9 mouse cellular contexts compared by ENCODE assay signal in the genomic region with DNA sequence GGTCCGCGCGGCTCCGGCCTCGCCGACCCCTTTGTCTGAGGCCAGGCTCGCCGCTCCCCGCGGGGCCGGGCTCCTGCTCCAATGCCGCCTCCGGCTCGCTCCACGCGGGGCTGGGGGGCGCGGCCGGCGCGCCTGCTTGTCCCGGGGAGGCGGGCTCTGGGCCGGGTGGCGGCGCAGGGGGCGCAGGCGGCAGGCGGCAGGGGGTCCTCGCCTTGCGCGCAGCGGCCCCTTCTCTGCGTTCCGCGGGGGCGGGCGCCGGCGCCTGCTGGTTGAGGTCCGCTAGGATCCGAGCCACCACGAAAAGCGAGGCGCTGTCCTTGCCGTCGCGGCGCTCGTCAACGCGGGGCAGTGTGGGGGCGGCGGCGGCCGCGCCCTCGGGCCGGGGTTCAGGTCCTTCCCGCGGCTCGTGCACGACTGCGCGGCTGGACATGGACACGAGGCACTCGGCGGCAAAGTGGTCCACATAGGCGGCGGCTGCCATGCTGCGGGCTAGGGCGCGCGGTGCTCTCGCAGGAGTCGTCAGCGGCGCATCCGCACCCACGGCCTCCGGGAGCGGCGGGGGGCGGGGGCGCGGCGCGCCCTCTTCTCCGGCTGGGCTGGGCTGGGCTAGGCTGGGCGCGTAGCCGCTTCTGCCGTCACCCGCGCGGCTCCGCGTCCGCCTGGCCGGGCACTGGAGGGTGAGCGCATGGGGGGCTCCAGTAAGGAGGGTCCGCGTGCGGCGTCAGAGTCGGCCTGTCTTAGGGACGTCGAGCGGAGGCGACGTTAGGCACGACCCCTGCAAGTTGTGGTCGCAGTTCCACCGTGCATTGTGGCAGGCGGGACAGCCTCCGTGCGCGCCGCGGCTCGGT. TPM values are rescaled to one million over a fixed set of nuclear protein-coding genes. Genes with fewer than 3 reads are reported as not detected.
DNase-seq lines count a peak whose midpoint lies in the region; ATAC-seq and TF ChIP-seq lines count a peak whose summit lies in the region.
"Had no signal": no experiment of that assay in that cellular context is flagged by ENCODE, and none has a peak within 500 bp of the region (broad histone marks: within the 10 kb centered on the region; RNA-seq: fewer than 3 reads in every experiment).

No protein-coding gene starts in this region.

- peaks cover 36% of the 10 kb centered on the region for H3K4me1 ChIP-seq in heart, postnatal 0 days (ENCODE audit: control insufficient read depth, insufficient read depth)
- peaks cover 48% of the 10 kb centered on the region for H3K4me1 ChIP-seq in liver, embryonic 11.5 days (replicated peaks; ENCODE audit: control insufficient read depth, insufficient read depth, low read length)
- peaks cover 19% of the 10 kb centered on the region for H3K4me1 ChIP-seq in olfactory bulb, adult 2 months (ENCODE audit: control insufficient read depth, insufficient read depth, low read length)

- intact Hi-C loops in gastrocnemius, postnatal 14 days (cut with DNase I; ENCODE audit: low total_unique reads) = no loop called here

- H3K4me2 ChIP-seq in heart, postnatal 0 days (ENCODE audit: low read depth, low read length) = peak overlapping the region; percentile 87
- H3K4me2 ChIP-seq in liver, embryonic 11.5 days = peak overlapping the region; percentile 93

- peak overlapping the region; percentile 98 for H3K4me3 ChIP-seq in heart, postnatal 0 days (ENCODE audit: low read depth, low read length)
- H3K4me3 ChIP-seq in liver, embryonic 11.5 days (ENCODE audit: low read depth, low read length) = peak overlapping the region; percentile 93
- peak overlapping the region; percentile 91 for H3K4me3 ChIP-seq in olfactory bulb, adult 2 months (ENCODE audit: insufficient read depth, low read depth, low read length)

- TF ChIP-seq CTCF in heart, postnatal 0 days (IDR thresholded peaks at IDR 0.05; ENCODE audit: low read depth) = no peak
- no peak for TF ChIP-seq CTCF in olfactory bulb, adult 2 months (IDR thresholded peaks at IDR 0.05; ENCODE audit: insufficient read depth, low read depth, low read length)

- DNase-seq in gastrocnemius, postnatal 14 days = peak; percentile 57
- no peak for DNase-seq in gastrocnemius, adult 18-20 months (ENCODE audit: low spot score)
- peak; percentile 90 for DNase-seq in CD4-positive, CD25-positive, alpha-beta regulatory T cell, adult 2 months (ENCODE audit: low read depth, low spot score)
- peak; percentile 84 for DNase-seq in cerebellum, adult 9-11 months
- DNase-seq in heart, postnatal 0 days (ENCODE audit: low spot score) = peak; percentile 48
- no peak for DNase-seq in liver, embryonic 11.5 days (ENCODE audit: low spot score)
- no peak for DNase-seq in yolk sac, embryonic 10.5 days (ENCODE audit: low spot score)

- no peaks in the 10 kb centered on the region for H3K27me3 ChIP-seq in heart, postnatal 0 days (ENCODE audit: control insufficient read depth, insufficient read depth, low read length)
- no peaks in the 10 kb centered on the region for H3K27me3 ChIP-seq in liver, embryonic 11.5 days (replicated peaks; ENCODE audit: control insufficient read depth, insufficient read depth, low read length)

- ATAC-seq in heart, postnatal 0 days (ENCODE audit: insufficient read depth, low read depth) = peak; percentile 32
- ATAC-seq in liver, embryonic 11.5 days (replicated peaks; ENCODE audit: low FRiP score) = peak; percentile 56

- peak overlapping the region; percentile 96 for H3K9ac ChIP-seq in heart, postnatal 0 days (replicated peaks; ENCODE audit: low read depth, low read length)
- peak overlapping the region; percentile 90 for H3K9ac ChIP-seq in liver, embryonic 11.5 days (ENCODE audit: low read depth, low read length)

- 1% methylated on average over 68 of the region's 121 CpGs for WGBS in heart, postnatal 0 days
- WGBS in liver, embryonic 11.5 days = under 1% methylated on average over 102 of the region's 121 CpGs
- WGBS in olfactory bulb, adult 2 months = 1% methylated on average over 121 of the region's 121 CpGs

- peak overlapping the region; percentile 98 for H3K27ac ChIP-seq in heart, postnatal 0 days (ENCODE audit: low read depth)
- peak overlapping the region; percentile 88 for H3K27ac ChIP-seq in liver, embryonic 11.5 days (ENCODE audit: low read depth, low read length)
- H3K27ac ChIP-seq in olfactory bulb, adult 2 months (ENCODE audit: insufficient read depth, low read depth, low read length) = peak overlapping the region; percentile 93

- H3K36me3 ChIP-seq in heart, postnatal 0 days (replicated peaks; ENCODE audit: control insufficient read depth, insufficient read depth, low read length) = 0 out of 2 replicates have a peak, but pooled peaks cover 3% of the 10 kb centered on the region
- H3K36me3 ChIP-seq in liver, embryonic 11.5 days (ENCODE audit: control insufficient read depth, insufficient read depth, low read length) = no peaks in the 10 kb centered on the region

- no peaks in the 10 kb centered on the region for H3K9me3 ChIP-seq in heart, postnatal 0 days (replicated peaks; ENCODE audit: control insufficient read depth, low read length)
- no peaks in the 10 kb centered on the region for H3K9me3 ChIP-seq in liver, embryonic 11.5 days (ENCODE audit: control insufficient read depth, low read length)

- no peak for TF ChIP-seq POLR2A in olfactory bulb, adult 2 months (IDR thresholded peaks at IDR 0.05; ENCODE audit: insufficient read depth, low read depth, low read length)

- TF ChIP-seq EP300 in heart, postnatal 0 days (IDR thresholded peaks at IDR 0.05; ENCODE audit: low read depth) = peak; percentile 2; the same call in 1 of the 2 replicates

RNA-seq across cellular contexts. Expression of a gene that starts 0.4 kb away (rescaled TPM):
- 10 to 100 TPM; 42.5 to 65.2 TPM for total RNA-seq in gastrocnemius, postnatal 14 days (2021)
- total RNA-seq in gastrocnemius, adult 18-20 months (2021) = 10 to 100 TPM; 33.3 to 55.3 TPM
- total RNA-seq in heart, postnatal 0 days (2014; rRNA removed; ENCODE audit: low replicate concordance) = 40.7 and 47.4 TPM in 2 replicates
- polyA plus RNA-seq in heart, postnatal 0 days (2015; fragmentation: Nextera tagmentation; extraction: Ambion mirVana) = 26.0 and 26.5 TPM in 2 replicates
- 20.0 and 20.9 TPM in 2 replicates for polyA plus RNA-seq in liver, embryonic 11.5 days (2014; fragmentation: Nextera tagmentation; extraction: Ambion mirVana)
- 47.4 and 143 TPM in 2 replicates for polyA plus RNA-seq in olfactory bulb, adult 2 months (2012; ENCODE audit: insufficient read depth, insufficient read length, low replicate concordance, missing spikeins)

RNA-seq across cellular contexts. Expression of a gene that starts 21.6 kb away (rescaled TPM):
- total RNA-seq in gastrocnemius, postnatal 14 days (2021) = not detected
- not detected for total RNA-seq in gastrocnemius, adult 18-20 months (2021)
- not detected in 2 replicates for total RNA-seq in heart, postnatal 0 days (2014; rRNA removed; ENCODE audit: low replicate concordance)
- 0.11 and 0.15 TPM in 2 replicates for polyA plus RNA-seq in heart, postnatal 0 days (2015; fragmentation: Nextera tagmentation; extraction: Ambion mirVana)
- 0.25 TPM in 1 of 2 replicates, not detected in the other for polyA plus RNA-seq in liver, embryonic 11.5 days (2014; fragmentation: Nextera tagmentation; extraction: Ambion mirVana)
- not detected in 2 replicates for polyA plus RNA-seq in olfactory bulb, adult 2 months (2012; ENCODE audit: insufficient read depth, insufficient read length, low replicate concordance, missing spikeins)
- total RNA-seq: layer of hippocampus, adult 18-20 months had no signal

Comparison
In these comparisons a context has a peak if more than half of its experiments do, and no peak if none do; other contexts are left out.
1. DNase-seq: peak in gastrocnemius, postnatal 14 days (single experiment), CD4-positive, CD25-positive, alpha-beta regulatory T cell, adult 2 months (single experiment), cerebellum, adult 9-11 months (single experiment) and heart, postnatal 0 days (single experiment); none in gastrocnemius, adult 18-20 months (single experiment), liver, embryonic 11.5 days (single experiment) and yolk sac, embryonic 10.5 days (single experiment).
2. Peak in every context shown above with its lines, with median percentiles within 50 percentile points of each other: H3K27ac ChIP-seq and H3K4me3 ChIP-seq.